ENCODE assay signal across 7 mouse cellular contexts in genomic region chr1:68046551-68046970, GRCm38 (mm10).
A peak's percentile ranks its signal among the peaks of the same experiment; 100 is the strongest.
DNase-seq lines count a peak whose midpoint lies in the region; ATAC-seq lines count a peak whose summit lies in the region.

No protein-coding gene starts in this region.

- peak; percentile 87 for ATAC-seq in neural tube, embryonic 15.5 days (ENCODE audit: low FRiP score)

- H3K27ac ChIP-seq in forebrain, embryonic 10.5 days: peak overlapping the region; percentile 71
- H3K27ac ChIP-seq in neural tube, embryonic 15.5 days (replicated peaks): no peak overlapping the region

- DNase-seq in left cerebral cortex, adult 11 months (ENCODE audit: low spot score): peak; percentile 34
- no peak for DNase-seq in left cerebral cortex, postnatal 36 days (ENCODE audit: low spot score in 2 of 2)
- DNase-seq in forebrain, embryonic 10.5 days (ENCODE audit: extremely low spot score, low spot score): peak; percentile 37
- peak; percentile 10 to 51 for DNase-seq in left cerebral cortex, postnatal 25 days (ENCODE audit: low spot score in 2 of 2)
- DNase-seq in adrenal gland, postnatal 36 days: no peak
- DNase-seq in adipocyte (ENCODE audit: low spot score): no peak

- peaks cover 50% of the 10 kb centered on the region for H3K27me3 ChIP-seq in forebrain, embryonic 10.5 days (ENCODE audit: poor library complexity, severe bottlenecking)
- no peaks in the 10 kb centered on the region for H3K27me3 ChIP-seq in neural tube, embryonic 15.5 days (replicated peaks)

- no peaks in the 10 kb centered on the region for H3K36me3 ChIP-seq in forebrain, embryonic 10.5 days (replicated peaks)
- no peaks in the 10 kb centered on the region for H3K36me3 ChIP-seq in neural tube, embryonic 15.5 days

- 5% methylated on average over 7 of the region's 7 CpGs for WGBS in forebrain, embryonic 10.5 days
- WGBS in neural tube, embryonic 15.5 days: 0% methylated on average over 7 of the region's 7 CpGs

- H3K4me3 ChIP-seq in forebrain, embryonic 10.5 days: peak overlapping the region; percentile 40
- H3K4me3 ChIP-seq in neural tube, embryonic 15.5 days (replicated peaks): peak overlapping the region; percentile 38

- H3K9me3 ChIP-seq in forebrain, embryonic 10.5 days: no peaks in the 10 kb centered on the region
- no peaks in the 10 kb centered on the region for H3K9me3 ChIP-seq in neural tube, embryonic 15.5 days (replicated peaks)

- intact Hi-C loops in left cerebral cortex, postnatal 36 days (cut with DNase I): no loop called here
- intact Hi-C loops in left cerebral cortex, postnatal 25 days (cut with DNase I): no loop called here

- H3K9ac ChIP-seq in neural tube, embryonic 15.5 days (replicated peaks): no peak overlapping the region

- H3K4me2 ChIP-seq in neural tube, embryonic 15.5 days: peak overlapping the region; percentile 55

- peaks cover 20% of the 10 kb centered on the region for H3K4me1 ChIP-seq in forebrain, embryonic 10.5 days
- H3K4me1 ChIP-seq in neural tube, embryonic 15.5 days: peaks cover 10% of the 10 kb centered on the region

Comparison
In these comparisons a context has a peak if more than half of its experiments do, and no peak if none do; other contexts are left out.
1. DNase-seq: peak in left cerebral cortex, adult 11 months (single experiment), forebrain, embryonic 10.5 days (single experiment) and left cerebral cortex, postnatal 25 days (2 of 2); none in left cerebral cortex, postnatal 36 days (0 of 2), adrenal gland, postnatal 36 days (0 of 2) and adipocyte (single experiment).